Mouse (Mus musculus): ENCODE data around the gene Fam160a1. TPM values are rescaled to one million over a fixed set of nuclear protein-coding genes. Genes with fewer than 3 reads are reported as not detected.

Gene Fam160a1
- total and polyA plus RNA-seq, 2 experiments from 2014 or later: 0.32 to 1.2 TPM

DNA sequence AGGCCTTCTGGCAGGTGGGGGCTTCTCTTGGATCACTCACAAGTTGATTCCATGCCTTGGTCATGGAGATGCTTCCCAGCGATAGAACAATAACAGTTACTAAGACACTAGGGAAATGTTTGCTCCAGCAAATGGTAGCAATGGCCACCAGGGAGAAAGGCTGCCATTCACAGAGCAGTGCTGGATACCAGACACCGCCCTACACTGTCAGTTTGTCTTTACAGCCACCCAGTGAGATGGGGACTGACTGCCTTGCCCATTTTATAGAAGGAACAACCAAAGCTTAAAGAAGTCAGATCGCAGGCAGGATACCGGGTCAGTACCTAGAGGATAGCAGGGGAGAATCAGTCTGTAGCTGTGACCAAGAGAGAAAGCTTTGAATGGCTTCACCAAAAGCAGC lies 59.7 kb downstream of the Fam160a1 start:
- H3K4me2 ChIP-seq (ENCODE audit: low read depth, low read length, poor library complexity, severe bottlenecking): no peak overlapping the region
- ATAC-seq (ENCODE audit: low FRiP score): no peak
- no peak overlapping the region for H3K9ac ChIP-seq (replicated peaks; ENCODE audit: low read length, poor library complexity, severe bottlenecking)
- TF ChIP-seq CTCF (IDR thresholded peaks at IDR 0.05): no peak
- H3K9me3 ChIP-seq (ENCODE audit: low read length): no peaks in the 10 kb centered on the region
- no peaks in the 10 kb centered on the region for H3K4me1 ChIP-seq (ENCODE audit: insufficient read depth, low read length)
- H3K4me3 ChIP-seq (ENCODE audit: low read depth, low read length): no peak overlapping the region
- no peaks in the 10 kb centered on the region for H3K36me3 ChIP-seq (ENCODE audit: insufficient read depth, low read length)
- 97% methylated on average over 4 of the region's 4 CpGs for WGBS
- DNase-seq (ENCODE audit: low spot score): no peak
- no peaks in the 10 kb centered on the region for H3K27me3 ChIP-seq (ENCODE audit: insufficient read depth, low read length)
- no peak overlapping the region for H3K27ac ChIP-seq (ENCODE audit: low read depth, low read length)

DNA sequence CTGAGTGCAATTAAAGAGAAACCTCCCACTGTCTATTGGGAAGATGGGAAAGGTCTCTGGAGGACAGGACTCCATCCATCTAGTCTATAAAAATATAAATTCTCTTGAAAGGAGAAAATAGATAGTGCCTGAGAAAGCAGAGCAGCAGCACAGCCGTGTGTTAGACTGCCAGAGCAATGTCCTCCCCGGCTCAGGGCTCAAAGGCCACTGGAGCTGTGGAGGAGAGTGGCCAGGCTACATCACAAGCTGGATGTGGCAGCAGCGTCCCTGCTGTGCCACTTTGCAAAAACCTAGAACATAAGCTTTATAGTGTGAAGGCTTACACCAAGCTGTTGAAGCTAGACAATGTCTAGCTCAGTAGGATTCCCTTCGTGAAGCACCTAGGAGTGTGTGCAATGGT lies 67.7 kb downstream of the Fam160a1 start:
- 59% methylated on average over 4 of the region's 4 CpGs for WGBS
- Histone ChIP-seq H3K27me3 (ENCODE audit: insufficient read depth, low read length) (no peaks in the 10 kb centered on the region), H3K36me3 (ENCODE audit: insufficient read depth, low read length) (no peaks in the 10 kb centered on the region), H3K27ac (ENCODE audit: low read depth, low read length) (no peak overlapping the region), H3K9me3 (ENCODE audit: low read length) (no peaks in the 10 kb centered on the region), H3K4me2 (ENCODE audit: low read depth, low read length, poor library complexity, severe bottlenecking) (no peak overlapping the region), H3K9ac (replicated peaks; ENCODE audit: low read length, poor library complexity, severe bottlenecking) (no peak overlapping the region), H3K4me3 (ENCODE audit: low read depth, low read length) (no peak overlapping the region), H3K4me1 (ENCODE audit: insufficient read depth, low read length) (no peaks in the 10 kb centered on the region)
- no peak for DNase-seq (ENCODE audit: low spot score)
- no peak for ATAC-seq (ENCODE audit: low FRiP score)
- no peak for TF ChIP-seq CTCF (IDR thresholded peaks at IDR 0.05)

DNA sequence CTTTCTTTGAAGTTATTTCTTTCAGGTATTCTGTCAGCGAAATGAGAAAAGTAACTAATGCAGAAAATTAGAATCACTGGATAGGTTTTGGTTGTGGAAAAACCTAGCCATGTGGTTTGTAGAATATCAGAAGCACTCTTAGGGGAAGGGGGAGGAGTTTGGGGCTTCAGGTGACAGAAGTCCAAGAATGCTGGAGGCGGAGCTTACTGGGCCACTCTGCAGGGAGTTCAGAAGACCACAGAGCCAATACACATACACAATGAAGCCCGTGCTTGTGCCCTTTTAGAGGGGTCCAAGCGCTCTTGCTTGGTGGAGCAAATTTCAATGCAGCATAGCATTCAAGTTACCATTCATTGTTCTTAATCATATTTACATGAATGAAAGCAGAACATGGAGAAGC lies 68.2 kb downstream of the Fam160a1 start:
- H3K27me3 ChIP-seq (ENCODE audit: insufficient read depth, low read length): no peaks in the 10 kb centered on the region
- no peak overlapping the region for H3K4me3 ChIP-seq (ENCODE audit: low read depth, low read length)
- H3K9ac ChIP-seq (replicated peaks; ENCODE audit: low read length, poor library complexity, severe bottlenecking): no peak overlapping the region
- H3K36me3 ChIP-seq (ENCODE audit: insufficient read depth, low read length): no peaks in the 10 kb centered on the region
- H3K4me1 ChIP-seq (ENCODE audit: insufficient read depth, low read length): no peaks in the 10 kb centered on the region
- TF ChIP-seq CTCF (IDR thresholded peaks at IDR 0.05): no peak
- H3K4me2 ChIP-seq (ENCODE audit: low read depth, low read length, poor library complexity, severe bottlenecking): no peak overlapping the region
- WGBS: 22% methylated on average over 4 of the region's 4 CpGs
- no peaks in the 10 kb centered on the region for H3K9me3 ChIP-seq (ENCODE audit: low read length)
- no peak overlapping the region for H3K27ac ChIP-seq (ENCODE audit: low read depth, low read length)
- DNase-seq (ENCODE audit: low spot score) (no peak), ATAC-seq (ENCODE audit: low FRiP score) (no peak)

DNA sequence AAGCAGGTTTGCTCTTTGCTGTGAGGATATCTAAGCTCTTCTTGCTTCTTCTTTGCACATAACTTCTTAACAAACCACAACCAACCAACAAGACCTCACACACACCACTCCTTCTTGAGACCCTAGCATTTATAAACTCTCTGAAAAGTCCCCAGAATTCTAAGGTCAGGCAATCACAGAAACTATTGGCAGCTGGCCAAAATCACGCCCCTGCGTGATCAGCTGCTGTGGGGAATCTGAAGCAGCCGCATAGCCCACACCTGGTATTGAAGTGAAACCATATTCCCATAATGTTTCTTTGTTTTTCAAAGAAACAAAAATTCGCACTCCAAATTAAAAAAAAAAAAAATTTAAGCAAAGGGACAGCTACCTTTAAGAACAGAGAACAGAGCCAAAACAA lies 71.0 kb downstream of the Fam160a1 start:
- no peaks in the 10 kb centered on the region for H3K4me1 ChIP-seq (ENCODE audit: insufficient read depth, low read length)
- no peak for ATAC-seq (ENCODE audit: low FRiP score)
- WGBS: 60% methylated on average over 4 of the region's 4 CpGs
- H3K4me2 ChIP-seq (ENCODE audit: low read depth, low read length, poor library complexity, severe bottlenecking): no peak overlapping the region
- no peaks in the 10 kb centered on the region for H3K27me3 ChIP-seq (ENCODE audit: insufficient read depth, low read length)
- H3K4me3 ChIP-seq (ENCODE audit: low read depth, low read length): no peak overlapping the region
- no peak overlapping the region for H3K27ac ChIP-seq (ENCODE audit: low read depth, low read length)
- no peak overlapping the region for H3K9ac ChIP-seq (replicated peaks; ENCODE audit: low read length, poor library complexity, severe bottlenecking)
- no peak for TF ChIP-seq CTCF (IDR thresholded peaks at IDR 0.05)
- H3K9me3 ChIP-seq (ENCODE audit: low read length): no peaks in the 10 kb centered on the region
- DNase-seq (ENCODE audit: low spot score): no peak
- no peaks in the 10 kb centered on the region for H3K36me3 ChIP-seq (ENCODE audit: insufficient read depth, low read length)

DNA sequence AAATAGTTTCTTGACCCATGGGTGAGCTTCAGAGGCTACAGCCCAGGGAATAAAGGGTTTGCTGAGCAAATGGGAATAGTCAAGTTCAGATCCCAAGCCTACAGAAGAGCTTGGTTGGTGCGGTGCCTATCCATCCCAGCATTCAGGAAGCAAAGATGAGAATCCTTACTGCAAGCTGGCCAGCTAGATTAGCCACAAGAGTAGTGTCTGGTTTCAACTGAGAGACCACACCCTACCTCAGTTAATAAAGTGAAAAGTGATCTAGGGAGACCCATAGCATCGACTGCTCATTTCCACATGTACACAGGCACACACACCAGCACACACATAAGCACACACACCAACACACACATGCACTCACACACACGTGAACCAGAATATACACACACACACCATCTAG lies 75.3 kb downstream of the Fam160a1 start:
- no peak overlapping the region for H3K4me3 ChIP-seq (ENCODE audit: low read depth, low read length)
- H3K9me3 ChIP-seq (ENCODE audit: low read length): no peaks in the 10 kb centered on the region
- TF ChIP-seq CTCF (IDR thresholded peaks at IDR 0.05): no peak
- no peak overlapping the region for H3K4me2 ChIP-seq (ENCODE audit: low read depth, low read length, poor library complexity, severe bottlenecking)
- H3K27me3 ChIP-seq (ENCODE audit: insufficient read depth, low read length): no peaks in the 10 kb centered on the region
- no peaks in the 10 kb centered on the region for H3K36me3 ChIP-seq (ENCODE audit: insufficient read depth, low read length)
- H3K27ac ChIP-seq (ENCODE audit: low read depth, low read length): no peak overlapping the region
- H3K9ac ChIP-seq (replicated peaks; ENCODE audit: low read length, poor library complexity, severe bottlenecking): no peak overlapping the region
- no peaks in the 10 kb centered on the region for H3K4me1 ChIP-seq (ENCODE audit: insufficient read depth, low read length)
- no peak for DNase-seq (ENCODE audit: low spot score)
- 85% methylated on average over 3 of the region's 3 CpGs for WGBS
- ATAC-seq (ENCODE audit: low FRiP score): no peak

DNA sequence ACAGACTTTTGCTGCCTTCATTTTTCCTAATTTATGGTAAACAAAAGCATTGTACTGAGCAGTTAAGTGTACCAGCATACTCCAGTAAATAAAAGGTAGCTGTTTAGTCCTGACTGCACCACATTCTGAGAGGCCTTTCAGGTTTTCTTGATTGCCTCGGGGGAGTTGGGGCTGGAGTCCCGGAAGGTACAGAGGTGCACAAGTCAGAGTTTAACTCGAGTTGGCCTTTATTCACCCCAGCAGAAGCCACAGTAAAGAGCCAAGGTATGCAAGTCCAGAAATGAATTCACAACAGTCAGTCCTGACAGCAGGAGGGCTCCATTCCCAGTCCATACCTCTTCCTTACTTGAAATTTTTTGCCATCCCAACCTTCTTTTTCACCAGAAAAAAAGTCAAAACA lies 78.5 kb downstream of the Fam160a1 start:
- WGBS: 72% methylated on average over 3 of the region's 3 CpGs
- Histone ChIP-seq H3K36me3 (ENCODE audit: insufficient read depth, low read length) (no peaks in the 10 kb centered on the region), H3K9ac (replicated peaks; ENCODE audit: low read length, poor library complexity, severe bottlenecking) (no peak overlapping the region), H3K4me3 (ENCODE audit: low read depth, low read length) (no peak overlapping the region), H3K4me1 (ENCODE audit: insufficient read depth, low read length) (no peaks in the 10 kb centered on the region), H3K9me3 (ENCODE audit: low read length) (no peaks in the 10 kb centered on the region), H3K4me2 (ENCODE audit: low read depth, low read length, poor library complexity, severe bottlenecking) (no peak overlapping the region), H3K27me3 (ENCODE audit: insufficient read depth, low read length) (no peaks in the 10 kb centered on the region), H3K27ac (ENCODE audit: low read depth, low read length) (no peak overlapping the region)
- TF ChIP-seq CTCF (IDR thresholded peaks at IDR 0.05): no peak
- DNase-seq (ENCODE audit: low spot score) (no peak), ATAC-seq (ENCODE audit: low FRiP score) (no peak)

All from midbrain, postnatal 0 days (tissue).